In genomic region chr3:97226719-97227118, GRCm38 (mm10) we compare ENCODE assay signal across 8 mouse cellular contexts.
DNase-seq lines count a peak whose midpoint lies in the region; ATAC-seq lines count a peak whose summit lies in the region.

No protein-coding gene starts in this region.

- WGBS in embryonic facial prominence, embryonic 12.5 days, result 0% methylated on average over 18 of the region's 18 CpGs
- under 1% methylated on average over 18 of the region's 18 CpGs for WGBS in intestine, embryonic 16.5 days
- 1% methylated on average over 18 of the region's 18 CpGs for WGBS in neural tube, embryonic 14.5 days

- ATAC-seq in megakaryocyte, adult 5-6 weeks (ENCODE audit: poor library complexity, severe bottlenecking), result no peak
- ATAC-seq in embryonic facial prominence, embryonic 12.5 days (ENCODE audit: insufficient number of reproducible peaks, insufficient read depth, low FRiP score, low TSS enrichment), result peak; percentile 26; the same call in 1 of the 2 replicates
- ATAC-seq in intestine, embryonic 16.5 days, result no peak; the same call in 1 of the 2 replicates
- ATAC-seq in neural tube, embryonic 14.5 days (ENCODE audit: low read depth), result peak; percentile 26; the same call in 1 of the 2 replicates
- no peak for ATAC-seq in inflammation-experienced regulatory T-cells, adult 6 months

- peak overlapping the region; percentile 85 for H3K4me2 ChIP-seq in embryonic facial prominence, embryonic 12.5 days (replicated peaks)
- H3K4me2 ChIP-seq in intestine, embryonic 16.5 days (ENCODE audit: low read depth, low read length), result peak overlapping the region; percentile 76
- H3K4me2 ChIP-seq in neural tube, embryonic 14.5 days (ENCODE audit: low read depth, low read length), result peak overlapping the region; percentile 78

- H3K9me3 ChIP-seq in megakaryocyte, embryonic 14.5 days, result no peaks in the 10 kb centered on the region
- H3K9me3 ChIP-seq in embryonic facial prominence, embryonic 12.5 days, result no peaks in the 10 kb centered on the region
- no peaks in the 10 kb centered on the region for H3K9me3 ChIP-seq in intestine, embryonic 16.5 days (ENCODE audit: control insufficient read depth, low read length)
- H3K9me3 ChIP-seq in neural tube, embryonic 14.5 days (ENCODE audit: control insufficient read depth, low read length), result no peaks in the 10 kb centered on the region

- H3K27ac ChIP-seq in embryonic facial prominence, embryonic 12.5 days, result peak overlapping the region; percentile 97
- H3K27ac ChIP-seq in intestine, embryonic 16.5 days (ENCODE audit: low read length), result peak overlapping the region; percentile 84
- peak overlapping the region; percentile 87 for H3K27ac ChIP-seq in neural tube, embryonic 14.5 days (ENCODE audit: low read depth, low read length)

- peak overlapping the region; percentile 93 for H3K4me3 ChIP-seq in megakaryocyte, embryonic 14.5 days (replicated peaks)
- peak overlapping the region; percentile 87 for H3K4me3 ChIP-seq in embryonic facial prominence, embryonic 12.5 days
- H3K4me3 ChIP-seq in intestine, embryonic 16.5 days (ENCODE audit: low read length), result peak overlapping the region; percentile 76
- peak overlapping the region; percentile 74 for H3K4me3 ChIP-seq in neural tube, embryonic 14.5 days (ENCODE audit: low read depth, low read length)

- H3K36me3 ChIP-seq in megakaryocyte, embryonic 14.5 days (replicated peaks; ENCODE audit: low read length), result peaks cover 16% of the 10 kb centered on the region
- H3K36me3 ChIP-seq in embryonic facial prominence, embryonic 12.5 days, result peaks cover 20% of the 10 kb centered on the region
- H3K36me3 ChIP-seq in intestine, embryonic 16.5 days (ENCODE audit: control insufficient read depth, insufficient read depth, low read length), result no peaks in the 10 kb centered on the region
- 0 out of 2 replicates have a peak, but pooled peaks cover under 1% of the 10 kb centered on the region for H3K36me3 ChIP-seq in neural tube, embryonic 14.5 days (ENCODE audit: control insufficient read depth, insufficient read depth, low read length)

- H3K9ac ChIP-seq in embryonic facial prominence, embryonic 12.5 days, result peak overlapping the region; percentile 95
- H3K9ac ChIP-seq in intestine, embryonic 16.5 days (ENCODE audit: low read depth, low read length), result peak overlapping the region; percentile 88
- peak overlapping the region; percentile 91 for H3K9ac ChIP-seq in neural tube, embryonic 14.5 days (replicated peaks; ENCODE audit: low read depth, low read length)

- H3K27me3 ChIP-seq in megakaryocyte, embryonic 14.5 days (replicated peaks), result no peaks in the 10 kb centered on the region
- H3K27me3 ChIP-seq in embryonic facial prominence, embryonic 12.5 days, result no peaks in the 10 kb centered on the region
- no peaks in the 10 kb centered on the region for H3K27me3 ChIP-seq in intestine, embryonic 16.5 days (replicated peaks; ENCODE audit: control insufficient read depth, insufficient read depth, low read length)
- no peaks in the 10 kb centered on the region for H3K27me3 ChIP-seq in neural tube, embryonic 14.5 days (ENCODE audit: control insufficient read depth, insufficient read depth, low read length)

- DNase-seq in cerebellum, adult 11-12 months, result no peak
- DNase-seq in right cerebral cortex, adult 18-20 months, result no peak

- peaks cover 31% of the 10 kb centered on the region for H3K4me1 ChIP-seq in megakaryocyte, embryonic 14.5 days
- peaks cover 31% of the 10 kb centered on the region for H3K4me1 ChIP-seq in embryonic facial prominence, embryonic 12.5 days
- H3K4me1 ChIP-seq in intestine, embryonic 16.5 days (ENCODE audit: control insufficient read depth, insufficient read depth, low read length), result peaks cover 8% of the 10 kb centered on the region; the same call in 1 of the 2 replicates
- H3K4me1 ChIP-seq in neural tube, embryonic 14.5 days (ENCODE audit: control insufficient read depth, insufficient read depth, low read length), result peaks cover 18% of the 10 kb centered on the region

Comparison
In these comparisons a context has a peak if more than half of its experiments do, and no peak if none do; other contexts are left out.
1. ATAC-seq: peak in embryonic facial prominence, embryonic 12.5 days (single experiment) and neural tube, embryonic 14.5 days (single experiment); none in megakaryocyte, adult 5-6 weeks (single experiment), intestine, embryonic 16.5 days (single experiment) and inflammation-experienced regulatory T-cells, adult 6 months (single experiment).
2. Peak in every context shown above with its lines, with median percentiles within 50 percentile points of each other: H3K4me3 ChIP-seq, H3K27ac ChIP-seq, H3K4me2 ChIP-seq and H3K9ac ChIP-seq.